Mouse (Mus musculus): ENCODE measurements around the gene Maml2. TPM values are rescaled to one million over a fixed set of nuclear protein-coding genes. Genes with fewer than 3 reads are reported as not detected.
A peak's percentile ranks its signal among the peaks of the same experiment; 100 is the strongest.

Maml2 gene
- polyA plus RNA-seq, 1 experiment from 2014 or later = 15.1 TPM

DNA sequence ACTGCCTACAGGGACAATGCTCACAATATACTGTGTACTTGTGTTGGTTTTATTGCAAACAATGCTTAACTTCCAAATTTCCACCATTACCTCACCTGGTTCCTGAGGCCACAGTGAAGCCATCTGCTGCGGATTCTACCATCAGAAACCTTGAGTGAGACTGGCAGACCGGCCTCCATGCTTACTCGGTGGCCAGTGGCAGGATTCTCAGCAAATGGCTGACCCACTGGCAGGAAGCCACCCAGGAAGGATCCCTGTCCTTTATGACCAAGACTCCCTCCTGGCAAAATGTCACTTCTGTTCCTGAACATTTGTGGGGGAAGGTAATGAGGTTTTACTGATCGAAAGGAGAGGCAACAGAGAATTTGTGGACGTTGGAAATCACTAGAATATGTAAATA is 202.3 kb downstream of the Maml2 start:
- Histone ChIP-seq H3K27ac (ENCODE audit: low read length) (no peak overlapping the region; the same call in 1 of the 2 replicates), H3K27me3 (replicated peaks; ENCODE audit: insufficient read depth, low read length) (no peaks in the 10 kb centered on the region), H3K4me2 (replicated peaks; ENCODE audit: low read depth, low read length) (no peak overlapping the region), H3K4me3 (ENCODE audit: low read depth, low read length) (no peak overlapping the region), H3K36me3 (ENCODE audit: insufficient read depth, low read length) (no peaks in the 10 kb centered on the region), H3K9me3 (ENCODE audit: low read length) (no peaks in the 10 kb centered on the region), H3K9ac (replicated peaks; ENCODE audit: low read depth) (no peak overlapping the region), H3K4me1 (ENCODE audit: insufficient read depth, low read depth, low read length) (peaks cover 6% of the 10 kb centered on the region; the same call in 1 of the 2 replicates)
- TF ChIP-seq EP300 (IDR thresholded peaks at IDR 0.05) (no peak), CTCF (IDR thresholded peaks at IDR 0.05) (no peak)
- ATAC-seq (no peak), DNase-seq (ENCODE audit: low spot score) (no peak)
- WGBS = 62% methylated on average over 5 of the region's 5 CpGs

DNA sequence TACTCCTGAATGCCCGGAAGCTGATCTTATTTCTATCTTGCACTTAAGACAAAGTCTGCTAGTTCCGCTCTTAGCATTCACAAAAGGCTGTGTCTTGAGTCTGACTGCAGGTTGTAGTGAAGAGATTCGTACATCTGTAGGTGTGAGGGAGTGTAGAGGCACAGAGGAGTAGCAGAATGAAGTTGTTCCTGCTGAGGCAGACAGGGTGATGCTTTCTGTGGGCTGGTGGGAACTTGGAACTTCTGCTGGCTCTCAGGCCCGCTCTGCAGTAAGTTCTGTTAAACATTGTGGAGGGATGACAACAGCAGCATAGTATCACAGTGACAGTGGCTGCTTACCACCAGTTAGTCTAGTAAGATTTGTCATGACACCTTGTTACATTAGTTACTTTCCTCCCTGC is 207.3 kb downstream of the Maml2 start:
- Histone ChIP-seq H3K9me3 (ENCODE audit: low read length) (no peaks in the 10 kb centered on the region), H3K27ac (ENCODE audit: low read length) (no peak overlapping the region), H3K4me3 (ENCODE audit: low read depth, low read length) (no peak overlapping the region), H3K9ac (replicated peaks; ENCODE audit: low read depth) (no peak overlapping the region), H3K36me3 (ENCODE audit: insufficient read depth, low read length) (no peaks in the 10 kb centered on the region), H3K4me2 (replicated peaks; ENCODE audit: low read depth, low read length) (no peak overlapping the region), H3K27me3 (replicated peaks; ENCODE audit: insufficient read depth, low read length) (no peaks in the 10 kb centered on the region), H3K4me1 (ENCODE audit: insufficient read depth, low read depth, low read length) (peaks cover 5% of the 10 kb centered on the region; the same call in 1 of the 2 replicates)
- no peak for DNase-seq (ENCODE audit: low spot score)
- 76% methylated on average over 4 of the region's 4 CpGs for WGBS
- TF ChIP-seq EP300 (IDR thresholded peaks at IDR 0.05) = no peak
- no peak for TF ChIP-seq CTCF (IDR thresholded peaks at IDR 0.05)
- no peak for ATAC-seq

DNA sequence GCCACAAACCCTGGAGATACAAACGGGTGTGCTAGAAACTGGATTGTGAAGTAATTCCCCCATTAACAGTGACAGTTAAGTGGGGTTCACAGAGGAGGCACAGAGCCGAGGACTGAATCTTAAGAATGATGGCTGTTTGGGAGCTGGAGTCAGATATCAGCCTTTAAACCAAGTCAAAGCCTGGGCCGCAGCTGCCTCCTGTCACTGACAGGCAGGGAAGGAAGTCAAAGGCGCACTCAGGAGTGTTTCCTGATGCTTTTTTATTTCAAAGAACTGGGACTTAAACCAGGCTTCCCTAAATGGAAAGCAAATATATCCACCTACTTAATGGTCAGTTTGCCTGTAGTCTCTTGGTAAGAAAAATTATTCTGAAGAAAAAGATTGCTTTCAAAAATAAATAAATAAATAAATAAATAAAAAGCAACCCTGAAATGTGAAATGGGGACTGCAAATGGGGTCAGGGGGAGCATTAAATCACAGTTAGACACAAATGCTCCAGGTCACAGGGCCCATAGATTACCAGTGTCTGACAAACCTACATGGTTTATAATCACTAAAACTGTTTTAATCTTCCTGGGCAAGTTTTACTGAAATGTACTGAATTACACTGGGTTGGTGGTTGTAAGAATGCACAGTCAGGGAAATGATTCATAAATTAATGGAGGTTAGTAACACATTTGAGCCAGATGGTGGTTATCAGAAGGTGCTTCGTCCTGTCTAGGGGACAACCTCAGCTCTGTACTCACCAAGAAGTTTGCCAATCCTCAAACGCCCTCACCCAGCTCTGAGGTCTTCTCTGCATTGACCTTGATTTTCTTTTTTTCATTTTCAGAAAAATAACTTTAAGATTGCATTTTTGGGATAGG is 209.4 kb downstream of the Maml2 start:
- H3K4me3 ChIP-seq (ENCODE audit: low read depth, low read length) = no peak overlapping the region
- no peak overlapping the region for H3K9ac ChIP-seq (replicated peaks; ENCODE audit: low read depth)
- ATAC-seq = peak; percentile 58
- no peaks in the 10 kb centered on the region for H3K27me3 ChIP-seq (replicated peaks; ENCODE audit: insufficient read depth, low read length)
- no peak overlapping the region for H3K4me2 ChIP-seq (replicated peaks; ENCODE audit: low read depth, low read length)
- peak overlapping the region; percentile 47 for H3K27ac ChIP-seq (ENCODE audit: low read length)
- peak; percentile 74 for DNase-seq (ENCODE audit: low spot score)
- no peaks in the 10 kb centered on the region for H3K36me3 ChIP-seq (ENCODE audit: insufficient read depth, low read length)
- peaks cover 5% of the 10 kb centered on the region; the same call in 1 of the 2 replicates for H3K4me1 ChIP-seq (ENCODE audit: insufficient read depth, low read depth, low read length)
- no peaks in the 10 kb centered on the region for H3K9me3 ChIP-seq (ENCODE audit: low read length)
- TF ChIP-seq EP300 (IDR thresholded peaks at IDR 0.05) (peak; percentile 69), CTCF (IDR thresholded peaks at IDR 0.05) (no peak)
- WGBS = 41% methylated on average over 6 of the region's 6 CpGs

DNA sequence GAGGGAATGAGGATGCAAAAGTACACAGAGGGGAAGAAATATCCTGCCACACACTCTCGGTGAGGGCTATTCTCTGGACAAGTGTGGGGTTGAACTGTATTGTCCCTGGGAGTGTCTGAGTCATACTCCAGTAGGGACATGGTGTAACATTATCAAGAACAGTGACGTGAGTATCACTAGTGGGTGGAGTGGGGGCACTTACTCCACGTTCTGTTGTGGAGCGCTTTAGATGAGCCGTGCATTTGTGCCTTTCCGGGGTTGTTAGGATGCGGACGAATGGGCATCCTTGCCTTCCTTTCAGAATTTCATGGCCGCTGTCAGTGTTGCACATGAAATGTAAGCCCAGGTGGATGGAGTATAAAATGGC is 210.0 kb downstream of the Maml2 start:
- peak overlapping the region; percentile 47 for H3K27ac ChIP-seq (ENCODE audit: low read length)
- H3K36me3 ChIP-seq (ENCODE audit: insufficient read depth, low read length) = no peaks in the 10 kb centered on the region
- H3K9ac ChIP-seq (replicated peaks; ENCODE audit: low read depth) = no peak overlapping the region
- TF ChIP-seq CTCF (IDR thresholded peaks at IDR 0.05) = no peak
- peak; percentile 96 for TF ChIP-seq EP300 (IDR thresholded peaks at IDR 0.05)
- ATAC-seq (peak; percentile 87), DNase-seq (ENCODE audit: low spot score) (peak; percentile 71)
- H3K9me3 ChIP-seq (ENCODE audit: low read length) = no peaks in the 10 kb centered on the region
- no peak overlapping the region for H3K4me2 ChIP-seq (replicated peaks; ENCODE audit: low read depth, low read length)
- no peaks in the 10 kb centered on the region for H3K27me3 ChIP-seq (replicated peaks; ENCODE audit: insufficient read depth, low read length)
- peaks cover 5% of the 10 kb centered on the region; the same call in 1 of the 2 replicates for H3K4me1 ChIP-seq (ENCODE audit: insufficient read depth, low read depth, low read length)
- WGBS = 72% methylated on average over 9 of the region's 9 CpGs
- H3K4me3 ChIP-seq (ENCODE audit: low read depth, low read length) = no peak overlapping the region

DNA sequence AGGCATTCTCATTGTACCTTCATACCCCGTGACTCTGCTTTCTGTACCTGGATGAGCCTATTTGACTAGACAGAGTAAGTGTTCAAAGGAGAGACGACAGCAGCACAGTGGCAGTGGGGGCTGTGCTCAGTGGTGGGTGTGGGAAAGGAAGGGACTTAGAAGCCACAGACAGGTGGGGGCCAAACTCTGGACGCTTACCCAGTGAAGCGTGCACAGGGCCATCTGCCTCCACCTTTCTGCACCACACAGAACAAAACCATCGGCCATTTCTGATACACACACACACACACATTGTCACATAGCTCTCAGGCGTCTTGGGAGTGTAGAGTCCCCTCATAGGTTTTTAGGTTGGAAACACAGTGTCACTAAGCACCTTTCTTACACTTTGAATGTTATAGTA is 212.0 kb downstream of the Maml2 start:
- no peak overlapping the region for H3K4me3 ChIP-seq (ENCODE audit: low read depth, low read length)
- peaks cover 5% of the 10 kb centered on the region; the same call in 1 of the 2 replicates for H3K4me1 ChIP-seq (ENCODE audit: insufficient read depth, low read depth, low read length)
- H3K36me3 ChIP-seq (ENCODE audit: insufficient read depth, low read length) = no peaks in the 10 kb centered on the region
- WGBS = 84% methylated on average over 6 of the region's 6 CpGs
- no peaks in the 10 kb centered on the region for H3K27me3 ChIP-seq (replicated peaks; ENCODE audit: insufficient read depth, low read length)
- no peak overlapping the region for H3K4me2 ChIP-seq (replicated peaks; ENCODE audit: low read depth, low read length)
- no peak overlapping the region for H3K9ac ChIP-seq (replicated peaks; ENCODE audit: low read depth)
- no peaks in the 10 kb centered on the region for H3K9me3 ChIP-seq (ENCODE audit: low read length)
- ATAC-seq (no peak), DNase-seq (ENCODE audit: low spot score) (no peak)
- no peak overlapping the region for H3K27ac ChIP-seq (ENCODE audit: low read length)
- no peak for TF ChIP-seq CTCF (IDR thresholded peaks at IDR 0.05)
- TF ChIP-seq EP300 (IDR thresholded peaks at IDR 0.05) = no peak

DNA sequence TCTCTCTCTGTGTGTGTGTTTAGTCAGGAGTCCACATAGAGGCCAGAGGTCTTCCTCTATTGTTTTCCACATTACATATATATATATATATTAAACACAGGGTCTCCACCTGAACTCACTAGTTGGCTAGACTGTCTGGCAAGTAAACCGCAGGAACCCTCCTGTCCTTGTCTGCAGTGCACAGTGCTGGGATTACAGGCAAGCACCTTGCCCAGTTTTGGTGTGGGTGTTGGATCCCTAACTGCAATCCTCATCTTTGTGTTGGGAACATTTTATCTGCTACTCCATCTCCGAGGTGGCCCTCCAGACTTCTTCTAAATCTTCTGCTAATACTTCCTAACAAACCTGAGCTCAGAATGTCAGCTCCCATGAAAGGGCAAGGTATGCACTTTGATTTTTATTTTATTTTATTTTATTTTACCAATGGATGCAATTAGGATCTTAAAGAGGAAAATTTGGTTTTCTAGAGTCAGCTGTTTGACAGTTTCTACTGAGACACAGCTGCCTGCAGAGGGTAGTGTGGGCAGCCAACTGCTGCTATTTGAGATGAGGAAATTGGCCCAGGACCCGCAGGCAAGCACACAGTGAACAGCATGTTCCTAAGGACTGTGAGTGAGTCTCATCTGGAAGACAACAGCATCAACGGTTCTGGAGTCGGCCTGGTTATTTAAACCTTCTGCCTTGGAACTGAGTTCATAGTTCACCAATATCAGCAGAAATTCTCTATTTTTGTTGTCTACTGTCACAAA is 213.0 kb downstream of the Maml2 start:
- WGBS = 47% methylated on average over 5 of the region's 5 CpGs
- Histone ChIP-seq H3K9me3 (ENCODE audit: low read length) (no peaks in the 10 kb centered on the region), H3K27ac (ENCODE audit: low read length) (0 out of 2 replicates have a peak overlapping the region, but pooled peaks have one; percentile 9), H3K4me2 (replicated peaks; ENCODE audit: low read depth, low read length) (no peak overlapping the region), H3K4me1 (ENCODE audit: insufficient read depth, low read depth, low read length) (peaks cover 5% of the 10 kb centered on the region; the same call in 1 of the 2 replicates), H3K9ac (replicated peaks; ENCODE audit: low read depth) (no peak overlapping the region), H3K27me3 (replicated peaks; ENCODE audit: insufficient read depth, low read length) (no peaks in the 10 kb centered on the region), H3K4me3 (ENCODE audit: low read depth, low read length) (no peak overlapping the region), H3K36me3 (ENCODE audit: insufficient read depth, low read length) (no peaks in the 10 kb centered on the region)
- TF ChIP-seq CTCF (IDR thresholded peaks at IDR 0.05) = peak; percentile 58
- TF ChIP-seq EP300 (IDR thresholded peaks at IDR 0.05) = peak; percentile 60
- DNase-seq (ENCODE audit: low spot score) = peak; percentile 82
- peak; percentile 74 for ATAC-seq

Data from lung, postnatal 0 days (tissue).